ENCODE assay signal across 18 mouse cellular contexts in genomic region chr10:17775079-17775478, GRCm38 (mm10). TPM values are rescaled to one million over a fixed set of nuclear protein-coding genes. Genes with fewer than 3 reads are reported as not detected.
DNase-seq lines count a peak whose midpoint lies in the region; ATAC-seq and TF ChIP-seq lines count a peak whose summit lies in the region.
"Had no signal": no experiment of that assay in that cellular context is flagged by ENCODE, and none has a peak within 500 bp of the region (broad histone marks: within the 10 kb centered on the region; RNA-seq: fewer than 3 reads in every experiment).

No protein-coding gene starts in this region.

- TF ChIP-seq CTCF in liver, adult 2 months (IDR thresholded peaks at IDR 0.05; ENCODE audit: low read depth, low read length) = no peak
- no peak for TF ChIP-seq CTCF in midbrain, postnatal 0 days (IDR thresholded peaks at IDR 0.05)

- no peaks in the 10 kb centered on the region for H3K27me3 ChIP-seq in liver, adult 2 months (ENCODE audit: control insufficient read depth, insufficient read depth, low read length)
- H3K27me3 ChIP-seq in liver, embryonic 12.5 days (replicated peaks) = no peaks in the 10 kb centered on the region
- H3K27me3 ChIP-seq in midbrain, postnatal 0 days (ENCODE audit: insufficient read depth, low read length) = no peaks in the 10 kb centered on the region
- no peaks in the 10 kb centered on the region for H3K27me3 ChIP-seq in hindbrain, embryonic 10.5 days (ENCODE audit: insufficient read depth, poor library complexity, severe bottlenecking)
- H3K27me3 ChIP-seq: liver, embryonic 15.5 days; midbrain, embryonic 12.5 days; neural tube, embryonic 12.5 days had no signal

- H3K79me2 ChIP-seq in liver, adult 2 months (ENCODE audit: control insufficient read depth, insufficient read depth, low read length) = no peaks in the 10 kb centered on the region

- H3K4me1 ChIP-seq in liver, adult 2 months (ENCODE audit: control insufficient read depth, insufficient read depth, low read length) = no peaks in the 10 kb centered on the region
- no peaks in the 10 kb centered on the region for H3K4me1 ChIP-seq in liver, embryonic 12.5 days
- no peaks in the 10 kb centered on the region for H3K4me1 ChIP-seq in midbrain, postnatal 0 days (ENCODE audit: insufficient read depth, low read length)
- H3K4me1 ChIP-seq in hindbrain, embryonic 10.5 days (replicated peaks) = no peaks in the 10 kb centered on the region
- H3K4me1 ChIP-seq: liver, embryonic 15.5 days; midbrain, embryonic 12.5 days; neural tube, embryonic 12.5 days had no signal

- no peak for TF ChIP-seq POLR2A in liver, adult 2 months (IDR thresholded peaks at IDR 0.05; ENCODE audit: extremely low read depth, insufficient read depth, low read length)

- 62% methylated on average over 4 of the region's 4 CpGs for WGBS in liver, adult 2 months
- 41% methylated on average over 4 of the region's 4 CpGs for WGBS in liver, embryonic 12.5 days (ENCODE audit: insufficient replicate concordance)
- 84% methylated on average over 4 of the region's 4 CpGs for WGBS in midbrain, postnatal 0 days
- WGBS in hindbrain, embryonic 10.5 days = 83% methylated on average over 4 of the region's 4 CpGs

- no peaks in the 10 kb centered on the region for H3K36me3 ChIP-seq in liver, adult 2 months (ENCODE audit: control insufficient read depth, insufficient read depth, low read length)
- H3K36me3 ChIP-seq in liver, embryonic 12.5 days = no peaks in the 10 kb centered on the region
- H3K36me3 ChIP-seq in midbrain, postnatal 0 days (ENCODE audit: insufficient read depth, low read length) = no peaks in the 10 kb centered on the region
- H3K36me3 ChIP-seq in hindbrain, embryonic 10.5 days = no peaks in the 10 kb centered on the region
- H3K36me3 ChIP-seq: liver, embryonic 15.5 days; midbrain, embryonic 12.5 days; neural tube, embryonic 12.5 days had no signal

- no peak for ATAC-seq in liver, embryonic 12.5 days
- peak; percentile 28 for ATAC-seq in CD4-positive, CD25-positive, alpha-beta regulatory T cell, adult 4 months
- ATAC-seq in hematopoietic stem cell, adult 5-6 weeks (replicated peaks in 1 of 2; ENCODE audit: insufficient read depth in 1 of 2, low FRiP score in 2 of 2, low TSS enrichment in 1 of 2, low read depth in 1 of 2, poor library complexity in 2 of 2, severe bottlenecking in 2 of 2) = peak; percentile 77 to 78
- 0 out of 2 replicates have a peak, but pooled peaks have one; percentile 39 for ATAC-seq in neutrophil, adult 5-6 weeks (ENCODE audit: extremely low read depth, insufficient number of reproducible peaks, low FRiP score, poor library complexity, severe bottlenecking)
- no peak for ATAC-seq in midbrain, postnatal 0 days (ENCODE audit: low FRiP score)
- ATAC-seq: forebrain, embryonic 14.5 days; hindbrain, embryonic 16.5 days had no signal

- H3K4me3 ChIP-seq in liver, adult 2 months (ENCODE audit: insufficient read depth, low read depth, low read length) = no peak overlapping the region
- H3K4me3 ChIP-seq in liver, embryonic 12.5 days = no peak overlapping the region
- no peak overlapping the region for H3K4me3 ChIP-seq in midbrain, postnatal 0 days (ENCODE audit: low read depth, low read length)
- no peak overlapping the region for H3K4me3 ChIP-seq in hindbrain, embryonic 10.5 days
- H3K4me3 ChIP-seq: liver, embryonic 15.5 days; midbrain, embryonic 12.5 days; neural tube, embryonic 12.5 days had no signal

- H3K27ac ChIP-seq in liver, adult 2 months (replicated peaks; ENCODE audit: insufficient read depth, low read depth, low read length) = no peak overlapping the region
- H3K27ac ChIP-seq in liver, embryonic 12.5 days = no peak overlapping the region
- H3K27ac ChIP-seq in midbrain, postnatal 0 days (ENCODE audit: low read depth, low read length) = no peak overlapping the region
- no peak overlapping the region for H3K27ac ChIP-seq in hindbrain, embryonic 10.5 days
- H3K27ac ChIP-seq: liver, embryonic 15.5 days; midbrain, embryonic 12.5 days; neural tube, embryonic 12.5 days had no signal

- peak; percentile 13 for DNase-seq in liver, adult 2 months (ENCODE audit: extremely low read depth, low read depth, low spot score)
- DNase-seq in cerebellum, adult 8-10 months = no peak
- no peak for DNase-seq in midbrain, postnatal 0 days (ENCODE audit: low spot score)
- no peak for DNase-seq in hindbrain, embryonic 10.5 days (ENCODE audit: low spot score)
- DNase-seq: adrenal gland, adult 8-10 months; cerebellum, adult 9-10 months; heart, adult 18-20 months; heart, postnatal 10 days; kidney, adult 8-10 months had no signal

- no peak overlapping the region for H3K4me2 ChIP-seq in liver, embryonic 12.5 days
- H3K4me2 ChIP-seq in midbrain, postnatal 0 days (ENCODE audit: low read depth, low read length, poor library complexity, severe bottlenecking) = no peak overlapping the region
- H3K4me2 ChIP-seq: liver, embryonic 15.5 days; midbrain, embryonic 12.5 days; neural tube, embryonic 12.5 days had no signal

- H3K9me3 ChIP-seq in liver, embryonic 12.5 days (replicated peaks) = no peaks in the 10 kb centered on the region
- H3K9me3 ChIP-seq in midbrain, postnatal 0 days (ENCODE audit: low read length) = no peaks in the 10 kb centered on the region
- no peaks in the 10 kb centered on the region for H3K9me3 ChIP-seq in hindbrain, embryonic 10.5 days
- H3K9me3 ChIP-seq: liver, embryonic 15.5 days; midbrain, embryonic 12.5 days; neural tube, embryonic 12.5 days had no signal

- H3K9ac ChIP-seq in liver, adult 2 months (ENCODE audit: low read depth, low read length) = no peak overlapping the region
- H3K9ac ChIP-seq in liver, embryonic 12.5 days = no peak overlapping the region
- no peak overlapping the region for H3K9ac ChIP-seq in midbrain, postnatal 0 days (replicated peaks; ENCODE audit: low read length, poor library complexity, severe bottlenecking)
- H3K9ac ChIP-seq: liver, embryonic 15.5 days; midbrain, embryonic 12.5 days; neural tube, embryonic 12.5 days had no signal

RNA-seq across cellular contexts. Expression of gene Txlnb, which starts 20.9 kb away (rescaled TPM):
- total RNA-seq in liver, adult 2 months (2014; rRNA removed) = 0.07 and 0.18 TPM in 2 replicates
- 0.06 TPM in 1 of 2 replicates, not detected in the other for polyA plus RNA-seq in liver, adult 2 months (2012; rRNA removed)
- 0.14 and 0.19 TPM in 2 replicates for polyA plus RNA-seq in liver, embryonic 12.5 days (2016; fragmentation: Nextera tagmentation; extraction: Ambion mirVana)
- polyA plus RNA-seq in CD4-positive, CD25-positive, alpha-beta regulatory T cell, adult 4 months (2017; shearing (Covaris generic)) = 1 to 10 TPM in 1 of 2 experiments, under 1 TPM in 1; 0.95 to 2.0 TPM
- total RNA-seq in hematopoietic stem cell, adult 5-6 weeks (2017) = 3.7 and 5.8 TPM in 2 replicates
- total RNA-seq in neutrophil, adult 5-6 weeks (2017) = 0.12 and 0.49 TPM in 2 replicates
- 0.76 and 1.4 TPM in 2 replicates for total RNA-seq in midbrain, postnatal 0 days (2014; rRNA removed)
- 0.43 and 0.57 TPM in 2 replicates for polyA plus RNA-seq in midbrain, postnatal 0 days (2015; fragmentation: Nextera tagmentation; extraction: Ambion mirVana)
- polyA plus RNA-seq in hindbrain, embryonic 10.5 days (2016; fragmentation: Nextera tagmentation; extraction: Ambion mirVana) = 4.9 and 5.4 TPM in 2 replicates

RNA-seq across cellular contexts. Expression of gene Cited2, which starts 52.1 kb away (rescaled TPM):
- 9.2 and 9.7 TPM in 2 replicates for total RNA-seq in liver, adult 2 months (2014; rRNA removed)
- polyA plus RNA-seq in liver, adult 2 months (2012; rRNA removed) = 25.6 and 25.9 TPM in 2 replicates
- polyA plus RNA-seq in liver, embryonic 12.5 days (2016; fragmentation: Nextera tagmentation; extraction: Ambion mirVana) = 35.3 and 36.7 TPM in 2 replicates
- 1 to 10 TPM; 4.8 to 9.4 TPM for polyA plus RNA-seq in CD4-positive, CD25-positive, alpha-beta regulatory T cell, adult 4 months (2017; shearing (Covaris generic))
- total RNA-seq in hematopoietic stem cell, adult 5-6 weeks (2017) = 34.3 and 68.7 TPM in 2 replicates
- total RNA-seq in neutrophil, adult 5-6 weeks (2017) = 46.3 and 63.8 TPM in 2 replicates
- 72.1 and 107 TPM in 2 replicates for total RNA-seq in midbrain, postnatal 0 days (2014; rRNA removed)
- polyA plus RNA-seq in midbrain, postnatal 0 days (2015; fragmentation: Nextera tagmentation; extraction: Ambion mirVana) = 44.6 and 48.2 TPM in 2 replicates
- 76.3 and 113 TPM in 2 replicates for polyA plus RNA-seq in hindbrain, embryonic 10.5 days (2016; fragmentation: Nextera tagmentation; extraction: Ambion mirVana)

Comparison
In these comparisons a context has a peak if more than half of its experiments do, and no peak if none do; other contexts are left out.
1. ATAC-seq: peak in CD4-positive, CD25-positive, alpha-beta regulatory T cell, adult 4 months (single experiment), hematopoietic stem cell, adult 5-6 weeks (2 of 2) and neutrophil, adult 5-6 weeks (single experiment); none in liver, embryonic 12.5 days (single experiment) and midbrain, postnatal 0 days (single experiment).